Comparison of ENCODE assay signal across 21 mouse cellular contexts in genomic region chr2:38683083-38683482, GRCm38 (mm10). TPM values are rescaled to one million over a fixed set of nuclear protein-coding genes. Genes with fewer than 3 reads are reported as not detected.
DNase-seq lines count a peak whose midpoint lies in the region; ATAC-seq and TF ChIP-seq lines count a peak whose summit lies in the region.
"Had no signal": no experiment of that assay in that cellular context is flagged by ENCODE, and none has a peak within 500 bp of the region (broad histone marks: within the 10 kb centered on the region; RNA-seq: fewer than 3 reads in every experiment).

No protein-coding gene starts in this region.

- H3K27ac ChIP-seq in hindbrain, embryonic 10.5 days = 0 out of 2 replicates have a peak overlapping the region, but pooled peaks have one; percentile 10
- no peak overlapping the region for H3K27ac ChIP-seq in hindbrain, embryonic 16.5 days (ENCODE audit: low read depth, low read length)
- H3K27ac ChIP-seq in MEL (ENCODE audit: control insufficient read depth, low read depth, low read length) = no peak overlapping the region
- H3K27ac ChIP-seq in liver, embryonic 12.5 days = no peak overlapping the region
- no peak overlapping the region for H3K27ac ChIP-seq in forebrain, embryonic 12.5 days
- H3K27ac ChIP-seq: embryonic facial prominence, embryonic 12.5 days; heart, adult 2 months; heart, embryonic 15.5 days; hindbrain, embryonic 14.5 days had no signal

- peak in 1 of 2 experiments; percentile 57; a peak in 2 of 4 replicates for TF ChIP-seq EP300 in MEL (IDR thresholded peaks at IDR 0.05; ENCODE audit: low read depth in 1 of 2, low read length in 2 of 2)

- peaks cover 7% of the 10 kb centered on the region for H3K27me3 ChIP-seq in hindbrain, embryonic 10.5 days (ENCODE audit: insufficient read depth, poor library complexity, severe bottlenecking)
- H3K27me3 ChIP-seq in hindbrain, embryonic 16.5 days (replicated peaks; ENCODE audit: control insufficient read depth, insufficient read depth, low read length) = no peaks in the 10 kb centered on the region
- no peaks in the 10 kb centered on the region for H3K27me3 ChIP-seq in MEL (ENCODE audit: control insufficient read depth in 1 of 2, insufficient read depth in 2 of 2, low read length in 2 of 2)
- peaks cover 49% of the 10 kb centered on the region for H3K27me3 ChIP-seq in liver, embryonic 12.5 days (replicated peaks)
- no peaks in the 10 kb centered on the region for H3K27me3 ChIP-seq in myocyte (ENCODE audit: control insufficient read depth, insufficient read depth, insufficient read length)
- H3K27me3 ChIP-seq in forebrain, embryonic 12.5 days = peaks cover 25% of the 10 kb centered on the region
- H3K27me3 ChIP-seq: embryonic facial prominence, embryonic 12.5 days had no signal

- H3K4me1 ChIP-seq in hindbrain, embryonic 10.5 days (replicated peaks) = peaks cover 25% of the 10 kb centered on the region
- peaks cover under 1% of the 10 kb centered on the region; the same call in 1 of the 2 replicates for H3K4me1 ChIP-seq in hindbrain, embryonic 16.5 days (ENCODE audit: control insufficient read depth, insufficient read depth, low read depth, low read length)
- H3K4me1 ChIP-seq in MEL (ENCODE audit: control insufficient read depth in 1 of 2, insufficient read depth in 2 of 2, low read length in 2 of 2) = peaks cover 0 to 16% of the 10 kb centered on the region in 2 experiments; a peak in 2 of 4 replicates
- peaks cover 16% of the 10 kb centered on the region for H3K4me1 ChIP-seq in liver, embryonic 12.5 days
- H3K4me1 ChIP-seq in forebrain, embryonic 12.5 days = peaks cover 8% of the 10 kb centered on the region
- H3K4me1 ChIP-seq: embryonic facial prominence, embryonic 12.5 days; heart, embryonic 15.5 days had no signal

- no peak overlapping the region for H3K9ac ChIP-seq in hindbrain, embryonic 16.5 days (ENCODE audit: low read depth, low read length)
- H3K9ac ChIP-seq in MEL (ENCODE audit: control insufficient read depth, low read depth, low read length, poor library complexity, severe bottlenecking) = no peak overlapping the region
- H3K9ac ChIP-seq in liver, embryonic 12.5 days = no peak overlapping the region
- H3K9ac ChIP-seq in forebrain, embryonic 12.5 days = no peak overlapping the region
- H3K9ac ChIP-seq: embryonic facial prominence, embryonic 12.5 days; heart, embryonic 15.5 days; hindbrain, embryonic 14.5 days had no signal

- H3ac ChIP-seq in myocyte (ENCODE audit: control insufficient read depth, insufficient read length) = no peak overlapping the region

- no peak overlapping the region for H3K4me2 ChIP-seq in hindbrain, embryonic 16.5 days (ENCODE audit: low read length)
- peak overlapping the region; percentile 23; the same call in 1 of the 2 replicates for H3K4me2 ChIP-seq in liver, embryonic 12.5 days
- H3K4me2 ChIP-seq in myocyte (ENCODE audit: low read depth) = peak overlapping the region; percentile 40
- H3K4me2 ChIP-seq in forebrain, embryonic 12.5 days = no peak overlapping the region
- H3K4me2 ChIP-seq: embryonic facial prominence, embryonic 12.5 days; heart, embryonic 11.5 days; heart, embryonic 15.5 days; hindbrain, embryonic 14.5 days had no signal

- H3K4me3 ChIP-seq in hindbrain, embryonic 10.5 days = no peak overlapping the region
- no peak overlapping the region for H3K4me3 ChIP-seq in hindbrain, embryonic 16.5 days (ENCODE audit: low read length)
- H3K4me3 ChIP-seq in MEL (ENCODE audit: control insufficient read depth in 1 of 2, insufficient read depth in 1 of 2, low read depth in 2 of 2, low read length in 2 of 2) (no peak overlapping the region), myocyte (no peak overlapping the region)
- H3K4me3 ChIP-seq in liver, embryonic 12.5 days = no peak overlapping the region
- H3K4me3 ChIP-seq in forebrain, embryonic 12.5 days (replicated peaks) = no peak overlapping the region
- H3K4me3 ChIP-seq: embryonic facial prominence, embryonic 12.5 days; heart, adult 2 months; heart, embryonic 15.5 days had no signal

- no peak for TF ChIP-seq CTCF in MEL (IDR thresholded peaks at IDR 0.05 in 2 of 3, conservative IDR thresholded peaks at IDR 0.05 in 1 of 3; ENCODE audit: control insufficient read depth in 1 of 3, insufficient read depth in 1 of 3, low read depth in 2 of 3, low read length in 3 of 3, poor library complexity in 1 of 3, severe bottlenecking in 1 of 3)

- no peak for TF ChIP-seq RAD21 in MEL (IDR thresholded peaks at IDR 0.05; ENCODE audit: low read depth, low read length)

- 80% methylated on average over 5 of the region's 5 CpGs for WGBS in hindbrain, embryonic 10.5 days
- 81% methylated on average over 5 of the region's 5 CpGs for WGBS in hindbrain, embryonic 16.5 days
- 15% methylated on average over 5 of the region's 5 CpGs for WGBS in liver, embryonic 12.5 days (ENCODE audit: insufficient replicate concordance)
- 89% methylated on average over 5 of the region's 5 CpGs for WGBS in forebrain, embryonic 12.5 days

- no peak for TF ChIP-seq POLR2A in MEL (IDR thresholded peaks at IDR 0.05; ENCODE audit: control insufficient read depth in 1 of 2, insufficient read depth in 1 of 2, low read depth in 1 of 2, low read length in 2 of 2, poor library complexity in 1 of 2)
- no peak for TF ChIP-seq POLR2A in myocyte (IDR thresholded peaks at IDR 0.05; ENCODE audit: insufficient read length, low read depth)

- no peaks in the 10 kb centered on the region for H3K36me3 ChIP-seq in hindbrain, embryonic 10.5 days
- no peaks in the 10 kb centered on the region for H3K36me3 ChIP-seq in hindbrain, embryonic 16.5 days (ENCODE audit: control insufficient read depth, insufficient read depth, low read length)
- H3K36me3 ChIP-seq in MEL (ENCODE audit: control insufficient read depth in 1 of 2, insufficient read depth in 2 of 2, low read length in 2 of 2) (peaks cover 0 to 4% of the 10 kb centered on the region in 2 experiments; a peak in 1 of 4 replicates), myocyte (ENCODE audit: control insufficient read depth, insufficient read depth) (no peaks in the 10 kb centered on the region)
- H3K36me3 ChIP-seq in liver, embryonic 12.5 days = no peaks in the 10 kb centered on the region
- H3K36me3 ChIP-seq in forebrain, embryonic 12.5 days (replicated peaks) = no peaks in the 10 kb centered on the region
- H3K36me3 ChIP-seq: embryonic facial prominence, embryonic 12.5 days; heart, embryonic 15.5 days had no signal

- H3K79me2 ChIP-seq in MEL (ENCODE audit: control insufficient read depth, insufficient read depth, low read length, poor library complexity) (no peaks in the 10 kb centered on the region), myocyte (ENCODE audit: control insufficient read depth, insufficient read depth) (no peaks in the 10 kb centered on the region)

- no peaks in the 10 kb centered on the region for H3K9me3 ChIP-seq in hindbrain, embryonic 10.5 days
- no peaks in the 10 kb centered on the region for H3K9me3 ChIP-seq in hindbrain, embryonic 16.5 days (ENCODE audit: control insufficient read depth, low read length)
- no peaks in the 10 kb centered on the region for H3K9me3 ChIP-seq in MEL (replicated peaks; ENCODE audit: insufficient read depth, low read length)
- H3K9me3 ChIP-seq in liver, embryonic 12.5 days (replicated peaks) = no peaks in the 10 kb centered on the region
- no peaks in the 10 kb centered on the region for H3K9me3 ChIP-seq in forebrain, embryonic 12.5 days
- H3K9me3 ChIP-seq: embryonic facial prominence, embryonic 12.5 days; heart, embryonic 15.5 days had no signal

- no peak for DNase-seq in hindbrain, embryonic 10.5 days (ENCODE audit: low spot score)
- DNase-seq in MEL (ENCODE audit: low read depth, low spot score) = peak; percentile 53
- DNase-seq in layer of hippocampus, adult 11-12 months (ENCODE audit: low spot score) = no peak
- DNase-seq: adrenal gland, postnatal 10 days; cerebellum, adult 11 months; cerebellum, adult 8-10 months; cerebellum, postnatal 14 days; gastrocnemius, postnatal 10 days; heart, adult 2 months; heart, postnatal 14 days had no signal

- ATAC-seq in hindbrain, embryonic 16.5 days = no peak
- ATAC-seq in liver, embryonic 12.5 days = peak; percentile 77
- no peak for ATAC-seq in forebrain, embryonic 12.5 days (ENCODE audit: low FRiP score)
- ATAC-seq: forebrain, embryonic 16.5 days had no signal

TF ChIP-seq in MEL, 35 proteins besides CTCF, POLR2A, EP300 and RAD21 (continues in another document):
- TF ChIP-seq NELFE (IDR thresholded peaks at IDR 0.05; ENCODE audit: low read depth, low read length) = no peak
- TF ChIP-seq USF1 (IDR thresholded peaks at IDR 0.05; ENCODE audit: low read depth, low read length) = no peak
- TF ChIP-seq TAL1 (IDR thresholded peaks at IDR 0.05; ENCODE audit: low read length) = peak; percentile 46; the same call in 1 of the 2 replicates
- TF ChIP-seq MEF2A (IDR thresholded peaks at IDR 0.05; ENCODE audit: extremely low read depth, insufficient replicate concordance, low read depth, low read length, poor library complexity, severe bottlenecking) = no peak

TF ChIP-seq in myocyte, 11 proteins besides CTCF, POLR2A, EP300 and RAD21 (continues in another document):
- TF ChIP-seq TCF3 (IDR thresholded peaks at IDR 0.05; ENCODE audit: insufficient read length, low read depth) (no peak), E2F4 (IDR thresholded peaks at IDR 0.05; ENCODE audit: insufficient read depth) (no peak), SRF (IDR thresholded peaks at IDR 0.05; ENCODE audit: control insufficient read depth, insufficient read length, low read depth) (no peak), TCF12 (IDR thresholded peaks at IDR 0.05; ENCODE audit: insufficient read depth, poor library complexity, severe bottlenecking) (no peak)

RNA-seq across cellular contexts. Expression of gene Nr5a1, which starts 31.3 kb away (rescaled TPM):
- polyA plus RNA-seq in hindbrain, embryonic 10.5 days (2016; fragmentation: Nextera tagmentation; extraction: Ambion mirVana) = 0.07 and 0.15 TPM in 2 replicates
- 0.16 TPM in 1 of 2 replicates, not detected in the other for polyA plus RNA-seq in hindbrain, embryonic 16.5 days (2015; fragmentation: Nextera tagmentation; extraction: Ambion mirVana)
- total RNA-seq in MEL (2012; rRNA removed) = not detected in 2 replicates
- polyA plus RNA-seq in MEL (2012; ENCODE audit: insufficient read depth in 1 of 2, insufficient read length in 2 of 2, low read depth in 1 of 2, low replicate concordance in 2 of 2, missing spikeins in 1 of 2) (not detected), myocyte (2012; fragmentation: generic; extraction: Trizol) (0.05 TPM)
- 0.04 TPM in 1 of 2 replicates, not detected in the other for polyA plus RNA-seq in liver, embryonic 12.5 days (2016; fragmentation: Nextera tagmentation; extraction: Ambion mirVana)
- 1.1 TPM in 2 replicates for polyA plus RNA-seq in forebrain, embryonic 12.5 days (2016; fragmentation: Nextera tagmentation; extraction: Ambion mirVana)
- total RNA-seq: common myeloid progenitor, adult 5-6 weeks; gastrocnemius, postnatal 10 days; heart, adult 2 months; hematopoietic stem cell, adult 5-6 weeks had no signal
- polyA plus RNA-seq: heart, embryonic 11.5 days; heart, embryonic 15.5 days had no signal

RNA-seq across cellular contexts. Expression of gene Psmb7, which starts 39.2 kb away (rescaled TPM):
- 319 and 334 TPM in 2 replicates for polyA plus RNA-seq in hindbrain, embryonic 10.5 days (2016; fragmentation: Nextera tagmentation; extraction: Ambion mirVana)
- polyA plus RNA-seq in hindbrain, embryonic 16.5 days (2015; fragmentation: Nextera tagmentation; extraction: Ambion mirVana) = 273 and 299 TPM in 2 replicates
- total RNA-seq in MEL (2012; rRNA removed) = 367 and 433 TPM in 2 replicates
- 100 to 1,000 TPM in 1 of 2 experiments, not detected in 1; 337 TPM for polyA plus RNA-seq in MEL (2012; ENCODE audit: insufficient read depth in 1 of 2, insufficient read length in 2 of 2, low read depth in 1 of 2, low replicate concordance in 2 of 2, missing spikeins in 1 of 2)
- polyA plus RNA-seq in liver, embryonic 12.5 days (2016; fragmentation: Nextera tagmentation; extraction: Ambion mirVana) = 195 and 196 TPM in 2 replicates
- 411 TPM for polyA plus RNA-seq in myocyte (2012; fragmentation: generic; extraction: Trizol)
- polyA plus RNA-seq in forebrain, embryonic 12.5 days (2016; fragmentation: Nextera tagmentation; extraction: Ambion mirVana) = 294 and 303 TPM in 2 replicates

Comparison
In these comparisons a context has a peak if more than half of its experiments do, and no peak if none do; other contexts are left out.
1. H3K4me2 ChIP-seq: peak in liver, embryonic 12.5 days (single experiment) and myocyte (single experiment); none in hindbrain, embryonic 16.5 days (single experiment) and forebrain, embryonic 12.5 days (single experiment).